Mouse (Mus musculus) retina, postnatal 7 days (tissue): ENCODE data around the gene Synpo2.

Experiments
- DNase-seq: peaks from one replicate; pipeline ENCODE4 v3.0.0-alpha.2; 2012; ENCODE audit warnings: low read depth, low spot score

Synpo2 gene

DNA sequence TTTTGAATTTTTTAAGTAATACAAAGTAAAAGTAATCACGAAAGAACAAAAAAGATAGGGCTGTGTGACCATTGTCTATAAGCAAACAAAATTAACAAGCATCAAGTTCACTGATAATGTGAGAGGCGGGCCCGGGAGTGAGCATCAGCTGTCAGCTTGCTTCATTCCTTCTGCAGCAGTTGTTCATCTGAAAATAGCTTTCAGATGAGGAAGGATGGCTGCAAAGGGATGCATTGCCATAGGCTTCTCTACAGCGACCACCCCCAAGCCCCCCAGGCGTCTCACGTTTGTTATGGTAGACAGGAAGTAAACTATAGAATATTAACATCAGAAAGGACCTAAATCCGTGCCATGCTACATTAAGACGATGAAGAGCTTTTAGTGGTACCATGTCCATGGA is 202.1 kb downstream of the Synpo2 start:
- DNase-seq = no peak
